In the genomic region with DNA sequence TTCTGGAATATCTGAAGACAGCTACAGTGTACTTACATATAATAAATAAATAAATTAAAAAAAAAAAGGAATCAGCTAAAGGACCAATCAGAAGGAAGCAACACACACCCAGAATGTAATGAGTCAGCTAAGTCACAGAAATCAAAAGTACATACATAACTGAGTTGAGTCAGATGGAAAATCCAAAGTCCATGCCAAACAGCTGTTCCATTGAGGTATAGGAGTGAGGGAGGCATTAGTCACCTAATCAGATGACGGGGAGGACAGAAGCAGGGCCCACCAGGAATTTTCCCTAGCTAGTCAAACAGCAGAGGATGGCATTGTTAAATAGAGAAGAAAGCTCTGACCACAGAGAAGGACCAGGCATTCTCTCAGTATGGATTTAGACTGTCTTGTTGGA, we compare ENCODE assay signal across 13 mouse cellular contexts. TPM values are rescaled to one million over a fixed set of nuclear protein-coding genes. Genes with fewer than 3 reads are reported as not detected.
"Had no signal": no experiment of that assay in that cellular context is flagged by ENCODE, and none has a peak within 500 bp of the region (broad histone marks: within the 10 kb centered on the region; RNA-seq: fewer than 3 reads in every experiment).

No protein-coding gene starts in this region.

- H3K4me3 ChIP-seq: kidney, embryonic 15.5 days; left cerebral cortex, adult 2 months; limb, embryonic 15.5 days; liver, embryonic 12.5 days; midbrain, embryonic 13.5 days had no signal

- DNase-seq: kidney, adult 2 months; kidney, postnatal 25 days; lung, embryonic 14.5 days; lung, postnatal 14 days; right cerebral cortex, postnatal 4 days; thymus, adult 18-20 months; thymus, postnatal 14 days had no signal

- H3K9ac ChIP-seq: kidney, embryonic 15.5 days; limb, embryonic 15.5 days; liver, embryonic 12.5 days; lung, embryonic 14.5 days; midbrain, embryonic 13.5 days had no signal

- H3K27me3 ChIP-seq: kidney, embryonic 15.5 days; limb, embryonic 15.5 days; midbrain, embryonic 13.5 days had no signal

- H3K4me2 ChIP-seq: kidney, embryonic 15.5 days; limb, embryonic 15.5 days; liver, embryonic 12.5 days; lung, embryonic 14.5 days; midbrain, embryonic 13.5 days had no signal

- ATAC-seq: liver, embryonic 12.5 days; midbrain, embryonic 13.5 days had no signal

- H3K9me3 ChIP-seq: limb, embryonic 15.5 days had no signal

- H3K36me3 ChIP-seq: kidney, embryonic 15.5 days; limb, embryonic 15.5 days; liver, embryonic 12.5 days; midbrain, embryonic 13.5 days had no signal

- H3K27ac ChIP-seq: kidney, embryonic 15.5 days; left cerebral cortex, adult 2 months; limb, embryonic 15.5 days; liver, embryonic 12.5 days; midbrain, embryonic 13.5 days had no signal

- H3K4me1 ChIP-seq: kidney, embryonic 15.5 days; limb, embryonic 15.5 days; liver, embryonic 12.5 days; midbrain, embryonic 13.5 days had no signal

RNA-seq across cellular contexts. Expression of a gene that starts 7.0 kb away (rescaled TPM):
- total RNA-seq: neutrophil, adult 5-6 weeks had no signal
